9 mouse cellular contexts compared by ENCODE assay signal in the genomic region with DNA sequence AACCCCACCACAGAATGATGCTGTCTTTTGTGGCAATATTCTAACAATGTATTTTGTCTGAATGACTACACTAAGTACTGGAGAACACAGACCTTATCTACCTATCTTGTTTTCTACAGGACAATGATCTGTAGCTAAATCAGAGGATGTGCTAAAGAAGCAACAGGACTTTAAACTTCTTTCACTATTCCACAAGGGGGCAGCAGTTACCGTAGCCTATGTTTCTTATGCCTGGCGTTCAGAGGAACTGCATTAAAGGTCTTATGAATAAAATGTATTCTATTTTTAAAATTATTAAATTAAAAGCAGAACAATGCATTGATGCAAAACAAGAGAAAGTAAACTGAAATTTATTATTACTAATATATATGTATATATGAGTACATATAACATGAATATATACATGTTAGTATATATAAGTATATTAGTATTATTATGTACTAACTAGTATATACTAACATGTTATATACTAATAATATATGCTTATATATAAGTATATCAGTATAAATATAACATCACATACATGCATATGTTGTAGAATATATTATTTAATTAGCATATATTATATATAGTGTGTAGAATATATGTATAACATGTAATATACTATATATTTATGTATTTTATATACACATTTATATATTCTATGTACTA. TPM values are rescaled to one million over a fixed set of nuclear protein-coding genes. Genes with fewer than 3 reads are reported as not detected.
DNase-seq lines count a peak whose midpoint lies in the region; TF ChIP-seq lines count a peak whose summit lies in the region.
"Had no signal": no experiment of that assay in that cellular context is flagged by ENCODE, and none has a peak within 500 bp of the region (broad histone marks: within the 10 kb centered on the region; RNA-seq: fewer than 3 reads in every experiment).

No protein-coding gene starts in this region.

- H3K36me3 ChIP-seq in splenic B cell, adult 2 months (ENCODE audit: control insufficient read depth, insufficient read depth, low read length, poor library complexity, severe bottlenecking) = no peaks in the 10 kb centered on the region
- H3K36me3 ChIP-seq: limb, embryonic 12.5 days had no signal

- intact Hi-C loops in gastrocnemius, adult 2 months (cut with DNase I) = loop anchor here (1.0 kb wide), 1 partner anchor 225 kb away; no protein-coding TSS in a partner anchor

- peak; percentile 37 for DNase-seq in gastrocnemius, adult 2 months
- DNase-seq in gastrocnemius, adult 8-10 months (ENCODE audit: low spot score in 2 of 2) = no peak
- DNase-seq in 3134 (ENCODE audit: extremely low read depth, insufficient read length, low spot score) (peak; percentile 21), R1 (ENCODE audit: low read depth, low spot score) (peak; percentile 69)
- DNase-seq in embryo, embryonic 11.5 days (ENCODE audit: low read depth, low spot score) = peak; percentile 44
- DNase-seq in induced T-regulatory cell, adult 2 months (ENCODE audit: low read depth) = peak; percentile 84
- DNase-seq in lung, postnatal 36 days = peak; percentile 65
- peak; percentile 81 for DNase-seq in splenic B cell, adult 2 months (ENCODE audit: low read depth, low spot score)

- TF ChIP-seq CTCF in gastrocnemius, adult 2 months (IDR thresholded peaks at IDR 0.05) = peak; percentile 89

- no peak overlapping the region for H3K27ac ChIP-seq in gastrocnemius, adult 2 months
- H3K27ac ChIP-seq: limb, embryonic 12.5 days had no signal

- no peak overlapping the region for H3K4me3 ChIP-seq in gastrocnemius, adult 2 months
- H3K4me3 ChIP-seq: limb, embryonic 12.5 days had no signal

- H3K27me3 ChIP-seq in splenic B cell, adult 2 months (ENCODE audit: control insufficient read depth, insufficient read depth, low read length, poor library complexity, severe bottlenecking) = no peaks in the 10 kb centered on the region
- H3K27me3 ChIP-seq: limb, embryonic 12.5 days had no signal

RNA-seq across cellular contexts. Expression of gene Arl14, which starts 35.0 kb away (rescaled TPM):
- total RNA-seq in gastrocnemius, adult 2 months (2021) = not detected
- total RNA-seq in gastrocnemius, adult 8-10 months (2022) = not detected

RNA-seq across cellular contexts. Expression of gene Ppm1l, which starts 59.5 kb away (rescaled TPM):
- total RNA-seq in gastrocnemius, adult 2 months (2021) = 10 to 100 TPM; 90.3 to 91.8 TPM
- 100 to 1,000 TPM; 102 to 132 (median 111) TPM for total RNA-seq in gastrocnemius, adult 8-10 months (2022)

Comparison
In these comparisons a context has a peak if more than half of its experiments do, and no peak if none do; other contexts are left out.
1. DNase-seq: peak in gastrocnemius, adult 2 months (single experiment), 3134 (single experiment), R1 (single experiment), embryo, embryonic 11.5 days (single experiment), induced T-regulatory cell, adult 2 months (single experiment), lung, postnatal 36 days (single experiment) and splenic B cell, adult 2 months (single experiment); none in gastrocnemius, adult 8-10 months (0 of 2).